Mouse (Mus musculus) adrenal gland, postnatal 10 days (tissue): Measurements from ENCODE around the gene Ctdnep1. TPM values are rescaled to one million over a fixed set of nuclear protein-coding genes. Genes with fewer than 3 reads are reported as not detected.
"Not testable (repeated sequence)": the region's sequence is repeated elsewhere in the genome, so short reads cannot be mapped to it uniquely, and the experiment has no call there.

ENCODE experiments used
- DNase-seq: peaks from one replicate; pipeline ENCODE4 v3.0.0; 2021; ENCODE audit warnings: mixed read lengths
- total RNA-seq, 2 experiments: library from RNA; stranded (reverse); gene quantifications; 2 replicates each; pipeline ENCODE4 v1.2.3; 2021

The Ctdnep1 gene
- total RNA-seq, 2 experiments from 2014 or later: 117 to 148 TPM

DNA sequence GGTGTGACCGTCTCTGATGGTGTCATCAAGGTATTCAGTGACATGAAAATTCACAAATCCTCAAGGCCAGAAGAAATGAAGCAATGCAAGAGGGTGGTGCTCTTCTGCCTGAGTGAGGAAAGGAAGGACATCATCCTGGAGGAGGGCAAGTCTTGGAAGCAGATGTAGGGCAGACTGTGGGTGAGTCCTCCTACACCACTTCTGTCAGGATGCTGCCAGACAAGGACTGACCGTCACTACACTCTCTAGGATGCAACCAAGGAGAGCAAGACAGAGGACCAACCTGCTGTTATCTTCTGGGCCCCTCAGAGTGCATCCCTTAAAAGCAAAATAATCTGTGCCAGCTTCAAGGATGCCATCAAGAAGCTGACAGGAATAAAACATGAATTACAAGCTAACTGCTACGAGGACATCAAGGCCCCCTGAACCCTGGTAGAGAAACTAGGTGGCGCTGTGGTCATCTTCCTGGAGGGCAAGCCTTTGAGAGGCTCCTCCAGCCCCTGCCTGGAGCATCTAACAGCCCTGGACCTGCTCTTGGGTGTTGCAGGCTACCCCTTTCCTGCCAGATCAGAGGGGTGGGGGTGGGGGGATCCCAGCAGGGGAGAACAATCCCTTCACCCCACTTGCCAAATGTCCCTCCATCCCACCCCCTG is 30.0 kb upstream of the Ctdnep1 start:
- peak; percentile 46 for DNase-seq

GRCm38 (mm10) chr11:69952274-69952673 is 28.7 kb upstream of the Ctdnep1 start:
- DNase-seq: no peak

DNA sequence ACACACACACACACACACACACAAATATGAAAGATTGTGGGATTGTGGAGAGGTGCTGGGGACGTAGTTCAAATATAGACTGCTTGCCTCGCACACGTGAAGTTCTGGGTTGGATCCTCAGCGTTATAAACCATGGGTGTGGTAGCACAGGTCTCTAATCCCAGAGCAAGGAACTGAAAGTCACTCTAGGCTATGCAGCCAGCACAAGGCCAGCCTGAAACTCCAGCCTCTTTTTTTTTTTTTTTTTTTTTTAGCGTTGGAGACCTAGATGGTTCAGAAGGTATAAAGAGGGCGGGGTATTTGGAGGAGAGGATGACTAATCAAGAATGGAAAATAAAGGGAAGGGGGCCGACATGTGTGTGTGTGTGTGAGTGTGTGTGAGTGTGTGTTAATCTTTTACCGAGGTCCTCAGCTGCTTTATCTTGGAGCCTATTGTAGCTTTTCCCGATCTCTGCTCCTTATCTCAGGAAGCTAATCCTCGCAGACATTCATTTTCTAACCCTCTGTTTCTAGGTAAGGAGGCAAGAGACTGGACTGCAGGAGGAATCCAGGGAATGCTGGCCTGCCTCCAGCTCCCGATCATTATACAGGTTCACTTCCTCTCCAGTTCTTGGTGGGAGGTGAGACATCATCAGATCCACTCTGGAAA is 27.6 kb upstream of the Ctdnep1 start:
- DNase-seq: no peak

GRCm38 (mm10) chr11:69955618-69956017 is 25.3 kb upstream of the Ctdnep1 start:
- DNase-seq: not testable (repeated sequence)

GRCm38 (mm10) chr11:69956218-69956617 is 24.7 kb upstream of the Ctdnep1 start:
- no peak for DNase-seq

DNA sequence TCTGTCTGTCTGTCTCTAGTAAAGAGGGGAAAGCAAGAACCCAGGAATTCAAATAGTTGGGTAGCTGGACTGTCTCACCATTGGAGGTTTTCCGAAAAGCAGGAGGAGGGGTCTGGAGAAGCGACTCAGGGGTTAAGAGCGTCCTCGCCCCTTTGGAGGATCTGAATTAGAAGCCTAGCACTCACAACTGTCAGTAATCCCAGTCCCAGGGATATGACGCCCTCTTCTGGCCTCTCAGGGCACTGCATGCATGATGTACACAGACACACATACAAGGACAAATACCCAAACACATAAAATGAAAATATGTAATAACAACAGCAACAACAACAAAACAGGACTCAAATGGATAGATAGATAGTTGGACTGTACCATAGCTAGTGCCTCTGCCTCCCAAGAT is 20.3 kb upstream of the Ctdnep1 start:
- peak; percentile 21 for DNase-seq

DNA sequence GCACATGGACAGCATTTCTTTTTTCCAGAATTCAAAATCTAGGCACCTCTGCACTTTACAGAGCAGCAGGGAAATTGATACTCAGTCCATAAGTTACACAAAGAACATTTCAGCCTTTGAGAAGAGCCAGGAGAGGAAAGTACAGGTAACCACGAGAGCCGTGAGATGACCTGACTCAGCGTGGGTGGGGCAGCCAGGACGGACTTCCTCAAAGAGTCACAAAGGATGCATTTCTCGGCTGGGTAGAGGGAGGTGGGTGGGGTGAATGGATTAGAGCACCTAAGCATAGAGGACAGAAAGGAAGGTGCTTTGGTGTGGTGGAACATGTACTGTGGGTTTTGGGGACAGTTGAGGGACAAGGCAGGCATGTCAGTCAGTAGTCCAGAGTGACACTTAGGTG is 19.1 kb upstream of the Ctdnep1 start:
- DNase-seq: no peak

DNA sequence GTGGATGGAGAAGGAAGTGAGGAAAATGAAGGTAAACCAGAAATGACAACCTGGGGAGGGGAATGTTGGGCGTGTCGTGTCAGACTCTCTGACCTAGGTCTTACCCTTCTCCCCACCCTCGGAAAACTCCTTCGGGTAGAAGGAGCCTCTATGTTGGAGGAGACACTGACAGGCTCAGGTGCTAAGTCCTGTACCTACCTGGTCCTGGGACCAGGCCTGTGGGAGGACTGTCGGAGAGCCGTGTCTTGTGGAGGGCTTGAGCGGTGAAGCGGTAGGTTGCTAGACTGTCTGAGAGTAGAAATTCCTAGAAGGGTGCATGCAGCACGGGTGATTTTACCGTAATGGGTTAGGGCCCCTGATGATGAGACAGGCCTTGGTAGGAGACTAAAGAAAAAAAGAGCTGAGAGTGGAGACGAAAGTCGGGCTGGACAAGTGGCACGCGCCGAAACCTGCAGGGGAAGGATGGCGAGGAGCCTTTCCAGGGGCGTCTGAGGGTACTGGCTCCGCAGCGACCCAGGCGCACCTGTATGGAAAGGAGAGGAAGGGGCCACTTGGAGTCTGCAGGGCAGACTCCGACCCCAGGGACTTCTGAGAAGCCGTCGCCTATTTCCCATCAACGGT is 16.2 kb upstream of the Ctdnep1 start, which contains the start of gene Cldn7:
Gene Cldn7 (plus strand): TSS at position 130 of the 621 bp plus-strand sequence.
- DNase-seq: no peak

- DNase-seq: no peak
Measured at GRCm38 (mm10) chr11:69965271-69966005, 15.5 kb upstream of the Ctdnep1 start.

GRCm38 (mm10) chr11:69966006-69966859 is 14.7 kb upstream of the Ctdnep1 start:
- peak; percentile 50 for DNase-seq

DNA sequence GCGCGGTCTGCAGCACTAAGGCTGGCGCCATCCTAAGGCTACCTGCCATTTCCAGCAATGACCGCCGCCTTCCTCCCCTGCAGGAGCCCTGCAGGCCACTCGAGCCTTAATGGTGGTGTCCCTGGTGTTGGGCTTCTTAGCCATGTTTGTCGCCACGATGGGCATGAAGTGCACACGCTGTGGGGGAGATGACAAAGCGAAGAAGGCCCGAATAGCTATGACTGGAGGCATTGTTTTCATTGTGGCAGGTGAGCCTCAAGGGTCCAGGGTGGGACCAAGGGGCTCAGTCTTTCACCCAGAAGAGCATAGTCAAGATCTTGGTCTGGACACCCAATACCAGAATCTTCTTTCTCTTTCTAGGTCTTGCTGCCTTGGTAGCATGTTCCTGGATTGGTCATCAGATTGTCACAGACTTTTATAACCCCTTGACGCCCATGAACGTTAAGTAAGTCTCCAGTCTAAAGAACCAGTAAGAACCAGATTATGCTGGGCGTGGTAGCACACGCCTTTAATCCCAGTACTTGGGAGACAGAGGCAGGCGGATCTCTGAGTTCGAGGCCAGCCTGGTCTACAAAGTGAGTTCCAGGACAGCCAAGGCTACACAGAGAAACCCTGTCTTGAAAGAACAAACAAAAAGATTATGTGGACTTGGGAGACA is 14.0 kb upstream of the Ctdnep1 start:
- no peak for DNase-seq

- DNase-seq: no peak
Measured at GRCm38 (mm10) chr11:69968793-69969192, 12.2 kb upstream of the Ctdnep1 start.

DNA sequence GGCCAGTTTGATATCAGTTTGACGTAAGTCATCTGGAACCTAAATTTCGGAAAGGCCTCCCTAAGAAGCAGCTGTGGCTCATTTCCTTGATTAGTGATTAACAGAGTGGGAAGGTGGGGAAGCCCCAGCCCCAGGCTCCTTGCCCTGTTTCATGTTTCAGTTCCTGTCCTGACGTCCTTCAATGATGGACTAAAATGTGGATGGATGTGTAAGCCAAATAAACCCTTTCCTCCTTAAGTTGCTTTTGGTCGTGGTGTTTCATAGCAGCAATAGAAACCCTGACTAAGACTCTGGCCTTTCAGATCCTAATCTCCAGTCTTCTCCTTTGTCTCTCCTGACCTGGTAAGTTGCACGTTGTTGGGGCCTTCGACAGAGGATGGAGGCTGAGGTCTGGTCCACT is 10.7 kb upstream of the Ctdnep1 start:
- DNase-seq: no peak

DNA sequence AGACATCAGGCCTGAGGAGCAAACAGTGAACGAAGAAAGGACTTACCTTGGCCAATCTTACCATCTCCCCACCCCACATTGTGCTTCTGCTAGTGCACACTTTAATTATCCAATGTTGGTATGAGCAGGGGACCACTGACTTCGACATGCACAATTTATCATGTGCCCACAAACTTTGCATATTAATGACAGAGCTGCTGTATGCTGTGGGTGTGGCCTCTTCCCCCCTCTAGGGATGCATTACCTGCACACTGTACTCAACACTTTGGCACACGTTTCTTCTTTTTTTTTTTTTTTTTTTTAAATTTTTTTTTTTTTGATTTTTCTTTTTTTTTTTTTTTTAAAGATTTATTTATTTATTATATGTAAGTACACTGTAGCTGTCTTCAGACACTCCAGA is 10.2 kb upstream of the Ctdnep1 start:
- no peak for DNase-seq

DNA sequence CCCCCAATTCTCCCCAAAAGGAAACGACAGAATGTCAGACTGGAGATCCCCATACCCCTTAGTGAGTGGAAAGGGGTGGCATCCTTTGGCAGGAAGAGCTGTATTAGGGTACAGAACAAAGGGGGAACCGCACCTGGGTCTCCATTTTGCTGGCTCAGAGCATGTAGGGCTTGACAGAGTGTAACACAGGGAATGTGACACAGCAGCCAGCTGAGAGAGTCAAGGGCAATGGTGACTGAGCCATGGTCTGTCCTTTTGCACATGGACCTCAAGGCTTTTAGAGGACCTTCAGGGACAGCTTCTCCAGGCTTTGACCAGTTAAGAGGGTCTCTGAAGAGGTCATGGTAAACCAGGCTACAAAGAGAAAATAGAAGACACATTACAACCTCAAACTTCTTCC is 6.0 kb upstream of the Ctdnep1 start:
- no peak for DNase-seq

GRCm38 (mm10) chr11:69976271-69976670 is 4.7 kb upstream of the Ctdnep1 start:
- DNase-seq: no peak

DNA sequence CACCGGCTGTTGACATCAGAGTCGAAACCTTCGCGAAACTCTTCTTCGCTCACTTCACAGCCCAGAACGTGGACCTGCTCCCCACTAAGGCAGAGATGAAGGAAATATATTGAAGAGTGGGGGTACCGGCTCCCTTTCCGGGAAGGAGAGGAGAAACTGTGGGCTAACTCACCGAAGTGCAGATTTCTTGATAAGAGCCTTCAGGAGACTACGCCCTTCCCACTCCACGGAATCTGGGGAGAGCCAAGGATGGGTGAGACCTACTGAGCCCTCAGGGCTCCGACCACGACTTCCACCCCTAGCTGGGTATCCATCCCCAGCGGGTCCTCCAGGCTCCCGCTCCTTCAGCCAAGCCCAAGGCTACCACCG is 1.1 kb upstream of the Ctdnep1 start:
- no peak for DNase-seq

DNA sequence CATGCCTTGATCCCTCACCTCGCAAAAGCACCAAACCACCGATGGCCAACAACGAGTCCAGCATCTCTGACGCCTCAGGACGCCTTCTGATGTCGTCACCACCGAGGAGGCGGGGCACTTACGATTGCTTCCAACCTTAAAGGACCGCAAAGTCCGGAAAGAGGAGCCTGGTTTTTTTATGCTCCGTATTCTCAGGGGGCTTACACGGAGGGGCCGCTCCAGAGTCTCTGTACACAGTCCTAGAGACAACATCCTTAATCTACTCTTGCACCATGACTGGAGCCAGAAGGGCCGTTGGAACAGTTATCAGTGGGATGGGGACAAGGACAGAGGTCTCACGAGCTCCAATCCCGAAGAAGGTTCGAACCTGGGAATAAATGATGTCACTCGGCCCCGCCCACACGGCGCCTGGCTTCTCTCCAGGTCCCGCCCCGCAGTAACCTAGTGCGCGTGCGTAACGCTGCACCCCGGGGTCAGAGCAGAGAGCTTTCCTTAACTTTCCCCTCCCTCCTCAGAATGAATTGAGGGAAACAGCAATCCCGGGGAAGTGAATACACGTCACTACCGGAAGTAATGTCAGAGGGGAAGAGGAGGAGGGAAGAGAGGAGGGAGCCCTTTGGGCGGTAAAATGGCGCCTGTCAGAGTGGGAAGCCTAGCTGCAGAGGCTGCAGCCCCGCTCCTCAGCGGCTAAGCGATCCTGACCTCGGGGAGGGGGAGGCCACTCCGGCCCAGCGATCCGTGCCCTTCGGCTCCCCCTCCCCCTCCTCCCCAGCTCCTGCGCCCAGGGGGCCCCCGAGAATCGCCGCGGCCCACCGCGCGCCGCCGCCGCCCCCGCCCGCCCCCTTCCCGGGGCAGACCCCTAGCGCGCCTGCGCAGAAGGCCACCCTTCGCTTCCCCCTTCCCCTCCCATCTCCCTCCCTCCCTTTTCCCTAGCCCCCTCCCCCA is 488 bp upstream of the Ctdnep1 start:
- peak; percentile 99 for DNase-seq

DNA sequence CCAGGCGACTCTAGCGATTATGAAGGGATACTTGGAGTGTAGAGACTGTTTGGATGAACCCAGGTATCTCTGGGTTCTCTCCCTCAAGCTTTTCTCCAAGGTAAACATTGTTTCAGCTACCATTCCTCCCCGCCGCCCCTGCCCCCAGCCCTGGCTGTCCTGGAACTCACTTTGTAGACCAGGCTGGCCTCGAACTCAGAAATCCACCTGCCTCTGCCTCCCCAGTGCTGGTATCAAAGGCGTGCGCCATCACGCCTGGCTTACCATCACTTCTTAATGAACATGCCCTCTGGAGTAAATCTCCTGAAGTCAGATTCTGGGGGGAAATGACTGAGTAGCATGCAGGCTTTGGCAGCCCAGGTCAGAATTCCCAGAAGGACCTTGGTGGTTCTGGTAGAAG is 1.3 kb downstream of the Ctdnep1 start, which contains the start of gene Elp5:
Gene Elp5 (minus strand): TSS at position 293 of the 400 bp plus-strand sequence.
- DNase-seq: no peak

DNA sequence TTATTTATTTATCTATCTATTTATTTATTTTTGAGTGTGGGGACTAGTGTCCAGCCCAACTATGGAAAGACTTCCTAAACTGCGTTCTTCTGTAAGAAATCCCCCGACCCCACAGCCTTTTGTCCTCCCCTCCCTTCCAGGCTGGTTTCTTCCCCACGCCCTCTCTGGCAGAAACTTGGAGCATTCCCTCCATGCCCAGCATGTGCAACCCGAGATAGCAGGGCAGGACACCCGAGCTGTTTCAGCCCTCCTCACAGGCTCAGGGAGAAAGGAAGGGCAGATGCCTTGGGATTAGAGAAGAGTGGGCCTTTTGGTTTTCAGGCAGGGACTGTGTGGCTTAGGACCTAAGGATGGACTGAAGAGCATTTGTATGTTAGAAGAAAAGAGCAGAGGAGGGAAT is 1.9 kb downstream of the Ctdnep1 start:
- DNase-seq: no peak
